Mouse (Mus musculus) T-helper 17 cell (primary cell): ENCODE results near the gene Tbc1d23.

Source experiments
- in situ Hi-C, 2 experiments: fragments of 300-600 bp; cut with MboI, MseI; formaldehyde crosslinking; loops; 1 replicate in 1 of 2; 2 replicates in 1 of 2; pipeline ENCODE4 v1.15.1; 2025; ENCODE audit warnings: high pct_unique_total_duplicates in 2 of 2

Tbc1d23 gene

DNA sequence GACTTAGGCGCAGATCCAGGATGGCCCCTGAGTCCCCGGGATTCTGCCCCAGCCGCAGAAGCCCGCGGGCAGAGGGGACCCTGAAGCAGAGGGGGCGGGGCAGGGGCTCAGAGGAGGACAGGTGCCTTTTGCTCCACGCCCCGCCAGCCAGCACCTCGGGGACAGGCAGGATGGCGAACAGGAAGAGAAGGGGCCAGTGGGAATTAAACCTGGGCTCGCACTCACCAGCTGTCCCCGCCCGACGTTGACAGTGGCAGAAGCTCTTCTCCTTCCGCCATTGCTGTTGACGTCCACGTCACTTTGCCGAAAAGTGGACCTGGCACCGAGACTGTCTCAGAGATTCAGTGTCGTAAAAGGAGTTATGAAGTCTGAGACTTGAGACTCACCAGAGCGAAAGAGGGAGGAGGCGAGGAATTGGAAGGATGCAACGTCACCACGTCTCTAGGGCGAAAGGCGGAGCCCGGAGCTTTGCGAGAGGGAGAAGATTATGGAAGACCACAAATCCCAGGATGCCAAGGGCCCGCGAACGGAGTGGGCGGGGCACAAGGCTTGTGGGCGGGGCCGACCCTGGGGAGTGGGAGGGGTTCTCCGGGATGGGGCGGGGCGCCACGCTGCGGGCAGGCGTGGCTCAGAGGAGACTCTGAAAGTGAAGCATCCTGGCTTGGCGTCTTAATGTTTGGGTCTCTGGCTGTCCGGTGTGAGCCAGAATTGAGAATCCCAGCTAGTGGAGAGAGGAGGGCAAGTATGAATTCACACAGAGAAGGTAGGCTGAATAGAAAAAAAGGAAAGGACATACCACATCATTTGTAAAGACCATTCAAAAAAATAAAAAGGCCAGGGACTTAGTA lies at the start of gene Tbc1d23:
TSS of gene Tbc1d23 (minus strand) at position 416 of the 848 bp plus-strand sequence.
- in situ Hi-C loops: loop anchor here (5.0 to 25.0 kb wide), 3 partner anchors 376 to 1481 kb away; partner anchors contain the start of genes Cmss1 (in 2 of the 2) and Gpr15 (in 1 of the 2)

GRCm38 (mm10) chr16:57280221-57281217 lies 49.2 kb upstream of the Tbc1d23 start:
- in situ Hi-C loops: no loop called here

DNA sequence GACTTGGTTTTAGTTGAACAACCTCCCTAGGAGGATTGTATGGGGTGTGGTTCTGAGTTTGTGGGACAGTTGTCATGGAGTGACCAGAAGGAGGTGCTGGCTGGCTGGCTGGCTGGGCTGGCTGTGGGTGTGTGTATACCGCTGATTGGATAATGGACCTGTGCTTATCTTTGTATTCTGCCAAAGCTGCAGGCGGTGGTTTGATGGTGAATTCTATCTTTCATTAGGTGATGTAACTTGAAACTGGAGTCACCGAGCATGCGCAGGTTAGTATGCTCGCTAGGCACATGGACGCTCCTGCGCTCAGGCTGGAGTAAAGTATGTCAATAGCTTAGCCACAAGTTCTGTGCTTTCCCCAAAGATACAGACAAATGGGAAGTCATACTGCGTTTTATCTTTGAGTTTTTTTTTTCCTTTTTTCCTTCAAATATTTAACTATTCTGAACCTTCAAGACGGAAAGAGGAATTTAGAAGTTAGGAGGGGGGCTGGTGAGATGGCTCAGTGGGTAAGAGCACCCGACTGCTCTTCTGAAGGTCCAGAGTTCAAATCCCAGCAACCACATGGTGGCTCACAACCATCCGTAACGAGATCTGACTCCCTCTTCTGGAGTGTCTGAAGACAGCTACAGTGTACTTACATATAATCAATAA lies 47.8 kb upstream of the Tbc1d23 start:
- in situ Hi-C loops: no loop called here

DNA sequence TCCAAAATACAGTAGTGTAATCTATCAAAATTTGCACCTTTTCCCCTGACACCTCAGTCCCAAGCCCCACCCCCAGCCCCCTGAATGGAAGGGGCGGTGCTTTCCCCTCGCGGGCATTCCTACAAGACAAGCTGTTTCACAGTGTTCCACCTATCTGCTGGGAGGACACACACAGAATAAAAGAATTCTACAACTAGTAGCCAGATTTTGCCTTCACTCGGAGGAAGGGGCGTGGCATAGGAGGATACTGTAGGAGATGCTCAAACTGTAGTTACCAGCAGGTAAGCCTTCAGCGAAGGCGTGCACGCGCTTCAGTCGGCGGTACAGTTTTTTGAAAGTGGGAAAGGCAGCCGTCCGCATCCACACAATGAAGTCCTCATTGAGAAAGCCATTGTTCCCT lies 38.4 kb upstream of the Tbc1d23 start:
- in situ Hi-C loops: no loop called here

DNA sequence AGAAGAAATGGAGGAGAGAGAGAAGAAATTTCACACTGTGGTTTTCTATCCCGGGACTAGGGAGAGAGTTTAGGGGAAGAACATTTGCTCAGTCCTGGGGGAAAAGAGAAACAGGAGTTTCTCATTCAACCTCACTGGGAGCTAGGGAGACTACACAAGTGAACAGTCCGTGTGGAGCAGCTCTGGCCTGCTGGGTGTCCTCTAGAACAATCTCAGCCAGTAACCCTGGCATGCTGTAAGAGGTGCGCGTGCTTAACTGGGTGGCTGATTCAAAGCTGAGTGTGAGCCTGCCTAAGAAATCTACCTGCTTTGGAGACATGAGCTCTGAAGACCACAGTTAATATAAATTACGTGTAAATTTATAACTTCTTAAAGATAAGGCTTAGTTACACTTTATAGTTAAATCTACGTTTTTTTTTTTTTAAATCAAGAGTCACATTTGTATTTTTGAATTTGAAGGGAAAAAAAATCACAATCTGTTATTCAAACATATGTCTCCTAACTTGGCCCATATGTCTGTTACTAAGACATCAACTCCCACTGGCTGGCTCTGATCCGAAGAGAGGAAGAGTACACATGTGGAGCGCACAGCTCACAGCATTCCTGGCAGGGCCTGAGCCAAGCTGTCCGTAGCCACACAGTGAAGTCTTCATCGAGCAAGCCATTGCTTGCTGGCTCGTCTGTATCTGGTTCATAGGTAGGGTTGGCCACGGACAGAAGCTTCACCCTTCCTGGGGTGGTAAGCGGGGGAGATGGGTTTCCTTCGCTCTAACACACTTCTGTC lies 36.9 kb upstream of the Tbc1d23 start:
- in situ Hi-C loops: no loop called here

- in situ Hi-C loops: no loop called here
Observed at GRCm38 (mm10) chr16:57267068-57267467, 35.8 kb upstream of the Tbc1d23 start.

DNA sequence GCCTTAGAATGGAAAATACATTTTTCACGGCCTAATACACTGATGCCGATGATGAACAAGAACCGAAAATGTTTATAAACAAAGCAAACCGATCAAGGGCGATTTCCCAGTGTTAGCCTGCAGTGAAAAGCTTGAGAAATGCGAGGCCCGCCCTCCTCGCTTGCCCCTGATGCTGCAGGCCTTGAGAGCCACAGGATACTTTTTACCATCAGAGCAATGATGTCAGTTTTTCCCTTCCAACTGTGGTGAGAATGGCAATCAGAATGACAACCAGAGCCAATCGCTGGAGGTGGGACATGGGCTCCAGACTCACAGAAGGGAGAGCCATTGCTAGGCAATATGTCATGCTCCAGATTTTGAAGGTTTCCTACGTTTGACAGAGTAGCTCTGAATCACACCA lies 28.8 kb upstream of the Tbc1d23 start:
- in situ Hi-C loops: no loop called here

- in situ Hi-C loops: no loop called here
Observed at GRCm38 (mm10) chr16:57259356-57260083, 28.2 kb upstream of the Tbc1d23 start.

- in situ Hi-C loops: no loop called here
Observed at GRCm38 (mm10) chr16:57251589-57252421, 20.5 kb upstream of the Tbc1d23 start.

DNA sequence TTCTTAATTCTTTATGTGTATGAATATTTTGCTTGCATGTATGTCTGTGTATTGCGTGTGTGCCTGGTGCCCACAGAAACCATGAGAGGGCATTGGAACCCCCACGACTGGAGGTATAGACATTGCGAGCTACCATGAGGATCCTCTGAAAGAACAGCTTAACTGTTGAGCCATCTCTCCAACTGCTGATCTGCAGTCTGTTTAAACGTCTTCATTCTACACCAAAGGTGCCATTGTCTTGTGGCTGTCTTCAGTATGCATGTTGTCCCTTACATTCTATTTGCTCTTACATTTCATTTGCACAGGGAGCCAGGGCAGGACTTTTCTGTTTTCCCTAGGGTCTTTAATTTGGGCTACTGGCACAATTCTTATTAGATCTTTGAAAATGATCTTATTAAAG lies 19.7 kb upstream of the Tbc1d23 start:
- in situ Hi-C loops: no loop called here

DNA sequence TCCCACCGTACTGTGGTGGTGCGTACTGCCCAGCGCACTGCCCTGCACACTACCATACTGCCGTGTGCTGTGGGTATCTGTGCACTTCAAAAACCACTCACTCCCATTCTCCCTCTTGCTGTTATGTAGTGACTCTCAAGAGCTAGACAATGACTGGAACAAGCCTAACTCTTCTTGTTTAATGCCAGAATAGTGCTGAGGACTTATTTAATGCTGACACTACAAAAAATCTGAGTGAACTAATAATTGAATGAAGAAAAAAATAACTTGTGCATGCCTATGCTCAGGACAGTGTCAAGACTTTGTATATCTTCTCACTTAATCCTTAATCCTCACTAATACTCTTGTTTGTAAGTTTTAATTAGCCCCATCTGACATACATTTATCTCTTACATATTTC lies 16.2 kb upstream of the Tbc1d23 start:
- in situ Hi-C loops: loop anchor here (25.0 kb wide), 2 partner anchors 365 to 1465 kb away; partner anchors contain the start of genes Cmss1 (in 1 of the 2) and Gpr15 (in 1 of the 2)

DNA sequence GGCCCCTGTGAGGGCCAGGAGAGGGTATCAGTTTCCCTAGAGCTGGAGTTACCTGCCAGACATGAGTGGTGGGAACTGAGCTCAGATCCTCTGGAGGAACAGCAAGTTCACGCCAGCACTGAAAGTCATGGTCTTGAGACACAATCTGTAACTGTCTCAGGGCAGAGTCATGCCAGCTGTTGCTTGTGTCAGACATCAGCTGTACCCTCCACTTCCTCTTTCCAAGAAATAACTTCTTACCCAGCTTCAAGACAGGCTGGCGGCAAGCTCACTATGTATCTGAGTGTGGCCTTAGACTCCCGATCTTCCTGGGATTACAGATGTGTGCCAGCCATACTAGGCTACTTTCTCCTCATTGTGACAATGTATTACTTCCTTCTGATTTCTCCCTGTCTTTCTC lies 15.3 kb upstream of the Tbc1d23 start:
- in situ Hi-C loops: loop anchor here (25.0 kb wide), 2 partner anchors 366 to 1466 kb away; partner anchors contain the start of genes Cmss1 (in 1 of the 2) and Gpr15 (in 1 of the 2)

GRCm38 (mm10) chr16:57243858-57244248 lies 12.5 kb upstream of the Tbc1d23 start:
- in situ Hi-C loops: loop anchor here (5.0 to 25.0 kb wide), 3 partner anchors 253 to 1468 kb away; partner anchors contain the start of genes Cmss1 (in 1 of the 2) and Gpr15 (in 1 of the 2)

DNA sequence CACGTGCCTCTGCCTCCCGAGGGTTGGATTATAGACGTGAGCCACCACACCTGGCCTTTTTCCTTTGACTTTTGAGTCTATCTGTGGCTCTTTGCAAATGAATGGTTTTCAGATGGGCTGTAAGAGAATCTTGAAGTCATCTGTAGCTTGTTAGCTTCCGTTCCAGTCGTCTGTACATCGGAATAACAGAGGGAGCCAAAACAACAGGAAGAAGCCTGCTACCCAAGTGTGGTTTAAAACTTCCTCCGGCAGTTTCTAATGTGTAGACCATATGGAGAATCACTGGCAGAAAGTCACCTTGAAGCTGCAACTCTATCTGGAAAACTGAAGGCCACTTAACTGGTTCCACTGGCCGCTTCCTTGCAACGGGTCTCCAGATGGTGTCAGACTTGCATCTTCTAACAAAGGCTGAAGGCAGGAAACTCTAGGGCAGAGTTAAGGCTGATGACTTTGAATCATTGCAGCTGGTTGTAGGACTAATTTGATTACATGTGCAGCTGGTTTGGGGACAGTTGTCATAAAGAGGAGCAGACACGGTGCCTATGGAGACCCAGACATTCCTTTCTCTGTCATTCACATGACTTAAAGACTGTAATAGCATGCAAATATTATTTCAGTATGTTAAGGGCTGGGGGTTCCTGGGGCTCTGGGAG lies 12.0 kb upstream of the Tbc1d23 start:
- in situ Hi-C loops: loop anchor here (5.0 to 25.0 kb wide), 3 partner anchors 254 to 1469 kb away; partner anchors contain the start of genes Cmss1 (in 1 of the 2) and Gpr15 (in 1 of the 2)

DNA sequence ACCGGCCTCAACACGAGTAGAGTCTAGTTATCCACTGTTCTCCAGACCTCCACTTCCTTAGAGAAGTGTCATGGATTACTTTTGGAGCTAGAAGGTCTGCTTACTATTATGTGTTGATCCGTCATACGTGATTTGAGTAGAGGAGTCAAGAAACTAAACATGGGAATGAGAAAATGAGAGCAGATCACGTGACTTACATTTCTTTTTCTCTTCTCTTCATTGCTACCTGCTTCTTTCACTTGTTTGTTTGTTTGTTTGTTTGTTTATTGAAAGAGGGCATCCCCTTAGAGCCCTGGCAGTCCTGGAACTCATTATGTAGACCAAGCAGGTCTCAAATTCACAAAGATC lies 11.5 kb upstream of the Tbc1d23 start:
- in situ Hi-C loops: loop anchor here (5.0 to 25.0 kb wide), 3 partner anchors 254 to 1469 kb away; partner anchors contain the start of genes Cmss1 (in 1 of the 2) and Gpr15 (in 1 of the 2)

DNA sequence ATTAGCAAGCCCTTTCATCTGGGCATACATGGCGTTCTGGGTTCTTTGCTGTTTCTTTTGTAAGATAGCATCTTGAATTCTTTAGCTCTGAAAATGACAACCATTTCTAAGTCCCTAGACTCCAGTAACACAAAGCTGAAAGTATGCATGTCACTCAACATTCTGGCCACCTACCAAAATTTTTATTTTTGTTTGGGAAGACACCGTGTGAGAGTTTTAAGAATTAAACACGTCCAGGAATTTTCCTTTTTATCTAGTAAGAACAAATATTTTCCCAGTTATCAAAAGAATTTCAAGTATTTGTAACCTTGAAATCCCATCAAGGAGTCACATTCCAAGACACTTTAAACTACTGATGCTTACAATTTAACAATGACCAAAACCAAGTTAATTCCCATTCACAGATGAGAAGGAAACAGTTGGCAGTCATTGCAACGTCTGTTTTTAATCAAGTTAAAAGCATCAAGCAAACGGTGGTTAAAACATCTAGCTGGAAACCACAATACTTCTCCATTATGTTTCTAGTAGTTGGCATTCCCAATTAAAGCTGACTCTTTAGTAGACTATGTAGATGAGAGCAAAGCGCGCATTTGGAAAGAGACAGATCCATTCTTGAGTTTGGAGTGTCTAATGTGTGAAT lies 4.7 kb upstream of the Tbc1d23 start:
- in situ Hi-C loops: loop anchor here (25.0 kb wide), 2 partner anchors 376 to 1476 kb away; partner anchors contain the start of genes Cmss1 (in 1 of the 2) and Gpr15 (in 1 of the 2)

DNA sequence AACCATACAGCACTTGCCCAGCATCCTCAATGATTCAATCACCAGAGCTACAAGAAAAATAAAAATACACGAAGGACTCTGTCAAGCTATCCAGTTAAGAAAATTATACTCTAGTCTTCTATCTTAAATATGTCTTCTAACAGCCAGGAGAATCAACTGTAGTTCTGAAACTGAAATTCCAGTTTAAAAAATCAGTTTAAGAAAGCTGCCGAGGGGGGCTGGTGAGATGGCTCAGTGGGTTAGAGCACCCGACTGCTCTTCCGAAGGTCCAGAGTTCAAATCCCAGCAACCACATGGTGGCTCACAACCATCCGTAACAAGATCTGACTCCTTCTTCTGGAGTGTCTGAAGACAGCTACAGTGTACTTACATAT lies 620 bp upstream of the Tbc1d23 start:
- in situ Hi-C loops: loop anchor here (5.0 to 25.0 kb wide), 3 partner anchors 375 to 1480 kb away; partner anchors contain the start of genes Cmss1 (in 2 of the 2) and Gpr15 (in 1 of the 2)
